Mouse (Mus musculus) limb, embryonic 14.5 days (tissue): Measurements from ENCODE around the gene Abcc2. TPM values are rescaled to one million over a fixed set of nuclear protein-coding genes. Genes with fewer than 3 reads are reported as not detected.

Experiments
- ATAC-seq: fragments of 200-750 bp; cut with Nextera tagmentation; 2 replicates; pipeline ENCODE4 v1.8.0; 2017; ENCODE audit warnings: low read depth, moderate number of reproducible peaks, moderate TSS enrichment; ENCODE audit not compliant: low FRiP score
- DNase-seq: peaks from one replicate; pipeline ENCODE4 v3.0.0-alpha.2; 2015; ENCODE audit warnings: low spot score
- H3K27ac ChIP-seq: fragments of 300-500 bp; sonication (generic); replicated peaks from 2 replicates; pipeline ENCODE4 v1.5.1; 2014; ENCODE audit warnings: low read depth, mild to moderate bottlenecking, low read length, moderate library complexity, mixed read lengths
- H3K27me3 ChIP-seq: fragments of 300-500 bp; sonication (generic); 2 replicates; pipeline ENCODE4 v1.6.1; 2014; ENCODE audit warnings: low read length, mixed read lengths; ENCODE audit not compliant: control insufficient read depth, insufficient read depth
- H3K36me3 ChIP-seq: fragments of 300-500 bp; sonication (generic); 2 replicates; pipeline ENCODE4 v1.6.1; 2014; ENCODE audit warnings: mild to moderate bottlenecking, low read length, moderate library complexity, mixed read lengths; ENCODE audit not compliant: control insufficient read depth, insufficient read depth
- H3K4me1 ChIP-seq: fragments of 300-500 bp; sonication (generic); 2 replicates; pipeline ENCODE4 v1.6.1; 2014; ENCODE audit warnings: antibody characterized with exemption, low read length, mixed read lengths; ENCODE audit not compliant: control insufficient read depth, insufficient read depth
- H3K4me2 ChIP-seq: fragments of 300-500 bp; sonication (generic); replicated peaks from 2 replicates; pipeline ENCODE4 v1.6.1; 2014; ENCODE audit warnings: low read depth, mild to moderate bottlenecking, low read length, moderate library complexity; ENCODE audit not compliant: severe bottlenecking
- H3K4me3 ChIP-seq: fragments of 300-500 bp; sonication (generic); replicated peaks from 2 replicates; pipeline ENCODE4 v1.5.1; 2014; ENCODE audit warnings: low read length
- H3K9ac ChIP-seq: fragments of 300-500 bp; sonication (generic); 2 replicates; pipeline ENCODE4 v1.6.1; 2014; ENCODE audit warnings: mild to moderate bottlenecking, low read depth, low read length, moderate library complexity; ENCODE audit not compliant: severe bottlenecking
- H3K9me3 ChIP-seq: fragments of 300-500 bp; sonication (generic); 2 replicates; pipeline ENCODE4 v1.6.1; 2016; ENCODE audit warnings: low read length; ENCODE audit not compliant: control insufficient read depth
- POLR2A ChIP-seq: fragments of 200-500 bp; IDR thresholded peaks from 2 replicates; pipeline ENCODE4 v1.8.0; 2012; ENCODE audit warnings: inconsistent platforms, mild to moderate bottlenecking, moderate library complexity, borderline replicate concordance; ENCODE audit not compliant: insufficient read depth, insufficient read length; ENCODE audit errors: extremely low read depth
- WGBS: fragments of 180-500 bp; shearing (Covaris S2); extraction: QIAGEN DNeasy Blood & Tissue Kit; methylation state at CpG from one replicate; pipeline ENCODE4 v1.1.7; 2014; 5-methylcytosine and 5-hydroxymethylcytosine counted together
- polyA plus RNA-seq, 2 experiments: library from polyadenylated mRNA; depleted of rRNA in 1 of 2; stranded (reverse) in 1 of 2; unstranded in 1 of 2; fragments of >200 nt; fragmentation: Nextera tagmentation in 1 of 2; extraction: Ambion mirVana in 1 of 2; gene quantifications; 2 replicates each; pipeline versions ENCODE4 v1.2.1 to v1.2.3; 2012 to 2014

Abcc2 gene
- polyA plus RNA-seq, 2 experiments, result 0.11 to 0.32 TPM

- 94% methylated on average over 1 of the region's 1 CpGs for WGBS
- no peak overlapping the region for H3K9ac ChIP-seq
- H3K36me3 ChIP-seq, result no peaks in the 10 kb centered on the region
- H3K9me3 ChIP-seq, result no peaks in the 10 kb centered on the region
- H3K4me3 ChIP-seq, result no peak overlapping the region
- TF ChIP-seq POLR2A, result no peak
- no peaks in the 10 kb centered on the region for H3K27me3 ChIP-seq
- DNase-seq (no peak), ATAC-seq (no peak)
- no peak overlapping the region for H3K27ac ChIP-seq
- H3K4me2 ChIP-seq, result no peak overlapping the region
- H3K4me1 ChIP-seq, result no peaks in the 10 kb centered on the region
Observed at GRCm38 (mm10) chr19:43793951-43794350, 12.0 kb downstream of the Abcc2 start.

DNA sequence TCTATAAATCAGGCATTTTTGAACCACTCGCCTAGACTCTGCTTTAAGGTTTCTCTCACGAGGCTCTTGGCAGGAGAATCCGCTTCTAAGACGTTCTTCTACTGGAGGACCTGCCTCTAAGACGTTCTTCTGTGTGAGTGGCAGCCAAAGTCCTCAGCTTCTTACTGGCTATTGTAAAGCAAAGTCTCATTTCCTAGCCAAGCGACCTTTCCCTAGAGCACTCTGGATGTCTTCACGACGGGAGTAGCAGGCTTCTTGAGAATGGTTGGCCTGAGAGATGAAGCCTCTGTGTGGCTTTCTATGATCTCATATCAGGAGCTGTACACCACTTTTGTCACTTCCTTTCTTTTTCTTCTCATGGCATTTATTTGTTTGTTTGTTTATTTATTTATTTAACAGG lies 13.5 kb downstream of the Abcc2 start:
- DNase-seq (no peak), ATAC-seq (no peak)
- Histone ChIP-seq H3K9ac (no peak overlapping the region), H3K4me3 (no peak overlapping the region), H3K27ac (no peak overlapping the region), H3K27me3 (no peaks in the 10 kb centered on the region), H3K9me3 (no peaks in the 10 kb centered on the region), H3K4me2 (no peak overlapping the region), H3K4me1 (no peaks in the 10 kb centered on the region), H3K36me3 (no peaks in the 10 kb centered on the region)
- WGBS, result 75% methylated on average over 8 of the region's 8 CpGs
- no peak for TF ChIP-seq POLR2A

DNA sequence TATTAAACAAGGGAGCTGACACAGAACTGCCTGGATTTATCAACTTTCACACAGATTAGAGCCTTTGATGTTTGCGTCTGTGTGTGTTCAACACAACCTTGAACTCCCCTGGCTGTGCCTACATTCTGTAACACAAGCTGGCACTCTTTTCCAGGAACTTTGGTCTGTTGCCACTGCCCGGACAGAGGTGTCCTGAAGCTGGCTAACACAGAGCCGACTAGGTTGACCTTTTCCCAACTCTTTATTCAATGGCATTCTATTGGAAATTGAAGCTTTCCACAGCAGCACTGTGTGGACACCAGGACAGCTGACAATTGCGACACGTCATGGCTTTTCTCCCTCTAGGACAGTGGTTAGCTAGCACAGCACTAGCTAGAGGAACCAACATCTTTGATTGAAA lies 15.2 kb downstream of the Abcc2 start:
- Histone ChIP-seq H3K9me3 (no peaks in the 10 kb centered on the region), H3K27me3 (no peaks in the 10 kb centered on the region), H3K4me3 (no peak overlapping the region), H3K4me1 (no peaks in the 10 kb centered on the region), H3K27ac (no peak overlapping the region), H3K4me2 (no peak overlapping the region), H3K9ac (no peak overlapping the region), H3K36me3 (no peaks in the 10 kb centered on the region)
- DNase-seq, result no peak
- no peak for TF ChIP-seq POLR2A
- WGBS, result 76% methylated on average over 5 of the region's 5 CpGs
- ATAC-seq, result no peak

DNA sequence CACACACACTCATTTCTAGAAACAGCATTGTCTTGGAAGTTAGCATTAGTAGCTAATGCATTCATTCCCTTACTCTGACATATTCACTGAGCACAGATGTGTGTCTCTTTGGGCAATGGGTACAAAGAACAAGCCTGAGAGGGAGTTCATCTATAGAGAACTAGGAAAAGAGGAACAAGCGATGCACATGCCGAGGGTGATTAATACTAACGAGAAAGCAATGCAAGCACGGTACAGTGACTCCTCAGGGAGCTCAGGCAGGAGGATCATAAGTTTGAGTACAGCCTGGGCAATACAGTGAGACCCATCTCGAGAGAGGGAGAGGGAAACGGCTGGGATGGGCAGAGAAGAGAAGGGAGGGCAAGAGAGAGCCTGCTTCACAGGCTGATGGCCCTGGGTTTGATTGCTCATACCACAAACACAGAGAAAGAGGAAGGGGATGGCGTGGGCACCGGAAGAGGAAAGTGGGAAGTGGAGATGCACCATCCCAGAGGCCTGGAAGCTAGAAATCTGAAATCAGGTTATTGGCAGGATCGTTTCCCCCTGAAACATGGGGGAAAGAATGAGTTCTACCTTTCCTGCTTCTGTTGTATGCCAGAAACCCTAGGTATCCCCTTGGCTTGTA lies 19.5 kb downstream of the Abcc2 start:
- H3K27me3 ChIP-seq, result no peaks in the 10 kb centered on the region
- H3K9ac ChIP-seq, result no peak overlapping the region
- H3K36me3 ChIP-seq, result no peaks in the 10 kb centered on the region
- no peaks in the 10 kb centered on the region for H3K4me1 ChIP-seq
- no peak overlapping the region for H3K4me2 ChIP-seq
- ATAC-seq (no peak), DNase-seq (no peak)
- H3K4me3 ChIP-seq, result no peak overlapping the region
- WGBS, result 74% methylated on average over 9 of the region's 9 CpGs
- no peaks in the 10 kb centered on the region for H3K9me3 ChIP-seq
- no peak overlapping the region for H3K27ac ChIP-seq
- TF ChIP-seq POLR2A, result no peak

DNA sequence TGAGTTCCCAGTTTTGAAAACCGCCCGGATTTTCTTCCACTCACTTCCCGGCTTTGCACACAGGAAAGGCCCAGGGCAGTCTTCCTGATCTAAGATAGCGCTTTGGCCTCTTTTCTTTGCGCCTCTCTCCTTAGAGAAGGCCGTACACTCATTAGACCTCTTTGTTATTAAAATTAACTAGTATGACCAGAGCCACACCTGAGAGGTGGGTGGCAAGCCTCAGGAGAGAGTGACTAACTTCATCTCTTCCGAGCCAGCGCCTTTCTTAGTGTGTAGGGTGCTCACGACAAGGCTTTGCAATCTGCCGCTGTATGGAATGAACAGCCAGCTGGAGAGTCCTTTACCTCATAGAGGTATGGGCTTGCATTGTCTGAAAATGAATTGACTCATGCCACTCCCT lies 21.9 kb downstream of the Abcc2 start:
- Histone ChIP-seq H3K4me3 (no peak overlapping the region), H3K27me3 (no peaks in the 10 kb centered on the region), H3K4me1 (no peaks in the 10 kb centered on the region), H3K4me2 (no peak overlapping the region), H3K9me3 (no peaks in the 10 kb centered on the region), H3K27ac (no peak overlapping the region), H3K9ac (no peak overlapping the region), H3K36me3 (no peaks in the 10 kb centered on the region)
- 84% methylated on average over 10 of the region's 10 CpGs for WGBS
- DNase-seq (no peak), ATAC-seq (no peak)
- no peak for TF ChIP-seq POLR2A

- H3K36me3 ChIP-seq, result no peaks in the 10 kb centered on the region
- H3K27me3 ChIP-seq, result no peaks in the 10 kb centered on the region
- no peak overlapping the region for H3K9ac ChIP-seq
- H3K27ac ChIP-seq, result no peak overlapping the region
- WGBS, result 42% methylated on average over 4 of the region's 4 CpGs
- H3K4me3 ChIP-seq, result no peak overlapping the region
- no peaks in the 10 kb centered on the region for H3K9me3 ChIP-seq
- H3K4me1 ChIP-seq, result no peaks in the 10 kb centered on the region
- DNase-seq, result no peak
- no peak overlapping the region for H3K4me2 ChIP-seq
- ATAC-seq, result no peak
- TF ChIP-seq POLR2A, result no peak
Observed at GRCm38 (mm10) chr19:43809331-43809730, 27.3 kb downstream of the Abcc2 start.
